Mouse (Mus musculus) limb, embryonic 13.5 days (tissue): ENCODE measurements at regions not wholly inside any gene's neighbourhood (a gene's known extent, or its start where the extent isn't known, plus 50 kb on each side); places are given as distances from the start of the nearest gene placed in this dataset.

Source experiments
- ATAC-seq: fragments of 200-750 bp; cut with Nextera tagmentation; 2 replicates; pipeline ENCODE4 v1.8.0; 2017; ENCODE audit warnings: low read depth, moderate number of reproducible peaks, moderate TSS enrichment; ENCODE audit not compliant: low FRiP score
- H3K27ac ChIP-seq: fragments of 300-500 bp; sonication (generic); 2 replicates; pipeline ENCODE4 v1.5.1; 2015; ENCODE audit warnings: inconsistent platforms, mild to moderate bottlenecking, moderate library complexity
- H3K27me3 ChIP-seq: fragments of 300-500 bp; sonication (generic); 2 replicates; pipeline ENCODE4 v1.6.1; 2015; ENCODE audit warnings: mild to moderate bottlenecking, inconsistent platforms
- H3K36me3 ChIP-seq: fragments of 300-500 bp; sonication (generic); 2 replicates; pipeline ENCODE4 v1.6.1; 2015; ENCODE audit warnings: inconsistent platforms, mild to moderate bottlenecking, moderate library complexity
- H3K4me1 ChIP-seq: fragments of 300-500 bp; sonication (generic); 2 replicates; pipeline ENCODE4 v1.6.1; 2015; ENCODE audit warnings: inconsistent platforms
- H3K4me2 ChIP-seq: fragments of 300-500 bp; sonication (generic); replicated peaks from 2 replicates; pipeline ENCODE4 v1.6.1; 2015; ENCODE audit warnings: inconsistent platforms, mild to moderate bottlenecking, moderate library complexity
- H3K4me3 ChIP-seq: fragments of 300-500 bp; sonication (generic); 2 replicates; pipeline ENCODE4 v1.5.1; 2015; ENCODE audit warnings: moderate library complexity, mild to moderate bottlenecking, inconsistent platforms
- H3K9ac ChIP-seq: fragments of 300-500 bp; sonication (generic); 2 replicates; pipeline ENCODE4 v1.6.1; 2015; ENCODE audit warnings: mild to moderate bottlenecking, inconsistent platforms
- H3K9me3 ChIP-seq: fragments of 300-500 bp; sonication (generic); 2 replicates; pipeline ENCODE4 v1.6.1; 2016; ENCODE audit warnings: inconsistent platforms
- WGBS: fragments of 180-500 bp; shearing (Covaris S2); methylation state at CpG from one replicate; pipeline ENCODE4 v1.1.7; 2015; 5-methylcytosine and 5-hydroxymethylcytosine counted together

GRCm38 (mm10) chr13:55954346-55954745, 118.4 kb upstream of the Pitx1 start:
- H3K4me2 ChIP-seq, result no peak overlapping the region
- peaks cover 30% of the 10 kb centered on the region for H3K27me3 ChIP-seq
- H3K4me1 ChIP-seq, result peaks cover 9% of the 10 kb centered on the region; the same call in 1 of the 2 replicates
- no peak for ATAC-seq
- H3K4me3 ChIP-seq, result no peak overlapping the region
- H3K9me3 ChIP-seq, result 0 out of 2 replicates have a peak, but pooled peaks cover 7% of the 10 kb centered on the region
- 72% methylated on average over 6 of the region's 6 CpGs for WGBS
- H3K9ac ChIP-seq, result no peak overlapping the region
- H3K36me3 ChIP-seq, result no peaks in the 10 kb centered on the region
- no peak overlapping the region for H3K27ac ChIP-seq

GRCm38 (mm10) chr13:55953426-55953825, 117.4 kb upstream of the Pitx1 start:
- Histone ChIP-seq H3K27me3 (peaks cover 32% of the 10 kb centered on the region), H3K36me3 (no peaks in the 10 kb centered on the region), H3K9ac (no peak overlapping the region), H3K4me2 (no peak overlapping the region), H3K4me1 (peaks cover 3% of the 10 kb centered on the region; the same call in 1 of the 2 replicates), H3K27ac (no peak overlapping the region), H3K4me3 (no peak overlapping the region), H3K9me3 (0 out of 2 replicates have a peak, but pooled peaks cover 7% of the 10 kb centered on the region)
- 85% methylated on average over 2 of the region's 2 CpGs for WGBS
- ATAC-seq, result no peak

- no peak for ATAC-seq
- Histone ChIP-seq H3K4me2 (no peak overlapping the region), H3K36me3 (no peaks in the 10 kb centered on the region), H3K4me1 (no peaks in the 10 kb centered on the region), H3K4me3 (no peak overlapping the region), H3K9me3 (no peaks in the 10 kb centered on the region), H3K27ac (no peak overlapping the region), H3K27me3 (peaks cover 18% of the 10 kb centered on the region; the same call in 1 of the 2 replicates), H3K9ac (no peak overlapping the region)
- 87% methylated on average over 6 of the region's 6 CpGs for WGBS
Observed at GRCm38 (mm10) chr13:55950773-55951172, 114.8 kb upstream of the Pitx1 start.

GRCm38 (mm10) chr13:55948591-55948990, 112.6 kb upstream of the Pitx1 start:
- H3K27me3 ChIP-seq, result peaks cover 8% of the 10 kb centered on the region; the same call in 1 of the 2 replicates
- H3K4me1 ChIP-seq, result no peaks in the 10 kb centered on the region
- no peak overlapping the region for H3K9ac ChIP-seq
- H3K4me3 ChIP-seq, result no peak overlapping the region
- ATAC-seq, result no peak
- no peaks in the 10 kb centered on the region for H3K9me3 ChIP-seq
- H3K36me3 ChIP-seq, result no peaks in the 10 kb centered on the region
- no peak overlapping the region for H3K4me2 ChIP-seq
- H3K27ac ChIP-seq, result no peak overlapping the region
- WGBS, result 65% methylated on average over 9 of the region's 9 CpGs

- no peaks in the 10 kb centered on the region for H3K4me1 ChIP-seq
- no peak overlapping the region for H3K9ac ChIP-seq
- H3K9me3 ChIP-seq, result no peaks in the 10 kb centered on the region
- no peak for ATAC-seq
- H3K27ac ChIP-seq, result no peak overlapping the region
- no peak overlapping the region for H3K4me3 ChIP-seq
- no peaks in the 10 kb centered on the region for H3K36me3 ChIP-seq
- no peak overlapping the region for H3K4me2 ChIP-seq
- H3K27me3 ChIP-seq, result peaks cover 8% of the 10 kb centered on the region; the same call in 1 of the 2 replicates
- WGBS, result 62% methylated on average over 2 of the region's 2 CpGs
Observed at GRCm38 (mm10) chr13:55948144-55948543, 112.2 kb upstream of the Pitx1 start.

- WGBS, result 86% methylated on average over 9 of the region's 9 CpGs
- Histone ChIP-seq H3K4me1 (no peaks in the 10 kb centered on the region), H3K4me3 (no peak overlapping the region), H3K9ac (no peak overlapping the region), H3K36me3 (no peaks in the 10 kb centered on the region), H3K9me3 (peaks cover 9% of the 10 kb centered on the region; the same call in 1 of the 2 replicates), H3K27me3 (no peaks in the 10 kb centered on the region), H3K27ac (no peak overlapping the region), H3K4me2 (no peak overlapping the region)
- ATAC-seq, result no peak
Observed at GRCm38 (mm10) chr13:55937417-55937816, 101.4 kb upstream of the Pitx1 start.

GRCm38 (mm10) chr13:55937000-55937399, 101.0 kb upstream of the Pitx1 start:
- Histone ChIP-seq H3K9ac (no peak overlapping the region), H3K36me3 (no peaks in the 10 kb centered on the region), H3K4me2 (no peak overlapping the region), H3K9me3 (peaks cover 7% of the 10 kb centered on the region; the same call in 1 of the 2 replicates), H3K27ac (no peak overlapping the region), H3K4me3 (no peak overlapping the region), H3K27me3 (no peaks in the 10 kb centered on the region), H3K4me1 (no peaks in the 10 kb centered on the region)
- no peak for ATAC-seq
- WGBS, result 89% methylated on average over 9 of the region's 9 CpGs

- Histone ChIP-seq H3K36me3 (no peaks in the 10 kb centered on the region), H3K9me3 (no peaks in the 10 kb centered on the region), H3K27me3 (0 out of 2 replicates have a peak, but pooled peaks cover under 1% of the 10 kb centered on the region), H3K4me2 (no peak overlapping the region), H3K4me1 (no peaks in the 10 kb centered on the region), H3K9ac (no peak overlapping the region), H3K27ac (no peak overlapping the region), H3K4me3 (no peak overlapping the region)
- whole genome bisulfite sequencing, result 61% methylated on average over 11 of the region's 11 CpGs
- no peak for ATAC-seq
Observed at GRCm38 (mm10) chr13:55930637-55931036, 94.6 kb upstream of the Pitx1 start.

GRCm38 (mm10) chr13:55929814-55930213, 93.8 kb upstream of the Pitx1 start:
- no peak overlapping the region for H3K4me2 ChIP-seq

GRCm38 (mm10) chr13:55923505-55924136, 87.6 kb upstream of the Pitx1 start:
- Histone ChIP-seq H3K36me3 (no peaks in the 10 kb centered on the region), H3K27ac (no peak overlapping the region), H3K4me1 (peaks cover 14% of the 10 kb centered on the region), H3K4me3 (no peak overlapping the region), H3K9ac (no peak overlapping the region), H3K4me2 (peak overlapping the region; percentile 39), H3K9me3 (no peaks in the 10 kb centered on the region), H3K27me3 (peaks cover 52% of the 10 kb centered on the region)
- ATAC-seq, result peak; percentile 73
- WGBS, result 11% methylated on average over 7 of the region's 7 CpGs

More at GRCm38 (mm10) chr13:55929814-55930213, 93.8 kb upstream of the Pitx1 start:
- no peaks in the 10 kb centered on the region for H3K36me3 ChIP-seq
- H3K27me3 ChIP-seq, result peaks cover 8% of the 10 kb centered on the region
- H3K9ac ChIP-seq, result no peak overlapping the region
- WGBS, result 46% methylated on average over 6 of the region's 6 CpGs
- no peak for ATAC-seq
- no peak overlapping the region for H3K4me3 ChIP-seq
- H3K4me1 ChIP-seq, result no peaks in the 10 kb centered on the region
- no peaks in the 10 kb centered on the region for H3K9me3 ChIP-seq
- H3K27ac ChIP-seq, result no peak overlapping the region

- no peak for ATAC-seq
- Histone ChIP-seq H3K36me3 (no peaks in the 10 kb centered on the region), H3K27ac (no peak overlapping the region), H3K4me2 (no peak overlapping the region), H3K9me3 (no peaks in the 10 kb centered on the region), H3K27me3 (peaks cover 33% of the 10 kb centered on the region), H3K4me1 (peaks cover 6% of the 10 kb centered on the region; the same call in 1 of the 2 replicates), H3K4me3 (no peak overlapping the region), H3K9ac (no peak overlapping the region)
- WGBS, result 88% methylated on average over 12 of the region's 12 CpGs
Observed at GRCm38 (mm10) chr13:55917316-55917715, 81.3 kb upstream of the Pitx1 start.

- Histone ChIP-seq H3K9me3 (no peaks in the 10 kb centered on the region), H3K4me1 (peaks cover 20% of the 10 kb centered on the region), H3K9ac (no peak overlapping the region), H3K36me3 (no peaks in the 10 kb centered on the region), H3K27ac (no peak overlapping the region), H3K4me2 (no peak overlapping the region), H3K27me3 (0 out of 2 replicates have a peak, but pooled peaks cover 10% of the 10 kb centered on the region), H3K4me3 (no peak overlapping the region)
- WGBS, result 59% methylated on average over 13 of the region's 13 CpGs
- no peak for ATAC-seq
Observed at GRCm38 (mm10) chr13:55912271-55912711, 76.3 kb upstream of the Pitx1 start.

GRCm38 (mm10) chr13:55909941-55910340, 73.9 kb upstream of the Pitx1 start:
- H3K27ac ChIP-seq, result no peak overlapping the region
- no peak for ATAC-seq

More at GRCm38 (mm10) chr13:55909941-55910340, 73.9 kb upstream of the Pitx1 start:
- H3K27me3 ChIP-seq, result 0 out of 2 replicates have a peak, but pooled peaks cover 5% of the 10 kb centered on the region
- peaks cover 20% of the 10 kb centered on the region for H3K4me1 ChIP-seq
- H3K36me3 ChIP-seq, result no peaks in the 10 kb centered on the region
- no peaks in the 10 kb centered on the region for H3K9me3 ChIP-seq
- H3K4me2 ChIP-seq, result no peak overlapping the region
- no peak overlapping the region for H3K9ac ChIP-seq
- H3K4me3 ChIP-seq, result no peak overlapping the region
- WGBS, result 13% methylated on average over 5 of the region's 5 CpGs
